Mouse (Mus musculus): ENCODE measurements around the gene Trim27. TPM values are rescaled to one million over a fixed set of nuclear protein-coding genes. Genes with fewer than 3 reads are reported as not detected.

The Trim27 gene
- total RNA-seq, 4 experiments from 2014 or later: 34.1 to 39.5 (median 35.3) TPM

- peak; percentile 33 to 66 for DNase-seq (ENCODE audit: low spot score in 2 of 2)
Observed at GRCm38 (mm10) chr13:21172241-21173027, 6.8 kb upstream of the Trim27 start.

GRCm38 (mm10) chr13:21173072-21173471 lies 6.2 kb upstream of the Trim27 start:
- DNase-seq (ENCODE audit: low spot score in 2 of 2): peak; percentile 60 to 66

- DNase-seq (ENCODE audit: low spot score in 2 of 2): no peak
Observed at GRCm38 (mm10) chr13:21176733-21177132, 2.5 kb upstream of the Trim27 start.

- no peak for DNase-seq (ENCODE audit: low spot score in 2 of 2)
Observed at GRCm38 (mm10) chr13:21177657-21178056, 1.6 kb upstream of the Trim27 start.

- no peak for DNase-seq (ENCODE audit: low spot score in 2 of 2)
Observed at GRCm38 (mm10) chr13:21178364-21178763, 881 bp upstream of the Trim27 start.

- peak; percentile 80 to 88 for DNase-seq (ENCODE audit: low spot score in 2 of 2)
Observed at GRCm38 (mm10) chr13:21179724-21180550, 692 bp downstream of the Trim27 start.

GRCm38 (mm10) chr13:21180551-21181530 lies 1.6 kb downstream of the Trim27 start:
- DNase-seq (ENCODE audit: low spot score in 2 of 2): peak in 1 of 2 experiments; percentile 31

- no peak for DNase-seq (ENCODE audit: low spot score in 2 of 2)
Observed at GRCm38 (mm10) chr13:21181996-21182395, 2.8 kb downstream of the Trim27 start.

GRCm38 (mm10) chr13:21183066-21183465 lies 3.8 kb downstream of the Trim27 start:
- no peak for DNase-seq (ENCODE audit: low spot score in 2 of 2)

GRCm38 (mm10) chr13:21183661-21184060 lies 4.4 kb downstream of the Trim27 start:
- no peak for DNase-seq (ENCODE audit: low spot score in 2 of 2)

- DNase-seq (ENCODE audit: low spot score in 2 of 2): no peak
Observed at GRCm38 (mm10) chr13:21185521-21185920, 6.3 kb downstream of the Trim27 start.

GRCm38 (mm10) chr13:21195406-21196228 lies 16.4 kb downstream of the Trim27 start:
- no peak for DNase-seq (ENCODE audit: low spot score in 2 of 2)

- no peak for DNase-seq (ENCODE audit: low spot score in 2 of 2)
Observed at GRCm38 (mm10) chr13:21197721-21198120, 18.5 kb downstream of the Trim27 start.

- DNase-seq (ENCODE audit: low spot score in 2 of 2): no peak
Observed at GRCm38 (mm10) chr13:21198313-21198712, 19.1 kb downstream of the Trim27 start.

- DNase-seq (ENCODE audit: low spot score in 2 of 2): no peak
Observed at GRCm38 (mm10) chr13:21199046-21200028, 20.1 kb downstream of the Trim27 start.

GRCm38 (mm10) chr13:21200043-21200999 lies 21.1 kb downstream of the Trim27 start:
- peak; percentile 82 to 99 for DNase-seq (ENCODE audit: low spot score in 2 of 2)

- peak; percentile 56 to 91 for DNase-seq (ENCODE audit: low spot score in 2 of 2)
Observed at GRCm38 (mm10) chr13:21215275-21215983, 36.2 kb downstream of the Trim27 start.

All from left cerebral cortex, adult 8-10 months (tissue).